In genomic region chr1:157710870-157711269, GRCm38 (mm10) we compare ENCODE assay signal across 18 mouse cellular contexts.
"Had no signal": no experiment of that assay in that cellular context is flagged by ENCODE, and none has a peak within 500 bp of the region (broad histone marks: within the 10 kb centered on the region; RNA-seq: fewer than 3 reads in every experiment).

No protein-coding gene starts in this region.

- H3K27me3 ChIP-seq: midbrain, embryonic 12.5 days; neural tube, embryonic 13.5 days; neural tube, embryonic 15.5 days had no signal

- H3K27ac ChIP-seq: midbrain, embryonic 10.5 days; midbrain, embryonic 12.5 days; neural tube, embryonic 13.5 days; neural tube, embryonic 15.5 days had no signal

- H3K36me3 ChIP-seq: midbrain, embryonic 10.5 days; midbrain, embryonic 12.5 days; neural tube, embryonic 13.5 days; neural tube, embryonic 15.5 days had no signal

- DNase-seq: lung, embryonic 14.5 days; lung, postnatal 10 days; lung, postnatal 4 days; midbrain, embryonic 14.5 days; retina, postnatal 1 day; right cerebral cortex, adult 18-20 months; right cerebral cortex, postnatal 25 days; right cerebral cortex, postnatal 4 days; spleen, adult 18-20 months; thymus, adult 18-20 months; thymus, postnatal 14 days; thymus, postnatal 36 days had no signal

- H3K9ac ChIP-seq: lung, embryonic 14.5 days; midbrain, embryonic 12.5 days; neural tube, embryonic 13.5 days; neural tube, embryonic 15.5 days had no signal

- H3K4me2 ChIP-seq: lung, embryonic 14.5 days; midbrain, embryonic 12.5 days; neural tube, embryonic 13.5 days; neural tube, embryonic 15.5 days had no signal

- H3K9me3 ChIP-seq: midbrain, embryonic 10.5 days; midbrain, embryonic 12.5 days; neural tube, embryonic 13.5 days; neural tube, embryonic 15.5 days had no signal

- H3K4me1 ChIP-seq: midbrain, embryonic 12.5 days; neural tube, embryonic 15.5 days had no signal

- ATAC-seq: midbrain, embryonic 16.5 days had no signal

- H3K4me3 ChIP-seq: midbrain, embryonic 10.5 days; midbrain, embryonic 12.5 days; myocyte; neural tube, embryonic 13.5 days; neural tube, embryonic 15.5 days had no signal
